Mouse (Mus musculus) right cerebral cortex, postnatal 4 days (tissue): ENCODE measurements around the gene A4gnt.
A peak's percentile ranks its signal among the peaks of the same experiment; 100 is the strongest.

Experiments
- DNase-seq: peaks from one replicate; pipeline ENCODE4 v3.0.0-alpha.2; 2022

Gene A4gnt

GRCm38 (mm10) chr9:99637227-99637626, 24.9 kb downstream of the A4gnt start:
- no peak for DNase-seq

GRCm38 (mm10) chr9:99637736-99638135, 25.4 kb downstream of the A4gnt start:
- DNase-seq: no peak

GRCm38 (mm10) chr9:99639957-99640356, 27.7 kb downstream of the A4gnt start:
- DNase-seq: no peak

GRCm38 (mm10) chr9:99645416-99645815, 33.1 kb downstream of the A4gnt start:
- DNase-seq: no peak

- no peak for DNase-seq
These were observed 33.8 kb downstream of the A4gnt start for GRCm38 (mm10) chr9:99646102-99646501.

GRCm38 (mm10) chr9:99660756-99661155, 48.5 kb downstream of the A4gnt start:
- no peak for DNase-seq

GRCm38 (mm10) chr9:99661606-99662166, 49.4 kb downstream of the A4gnt start:
- no peak for DNase-seq

GRCm38 (mm10) chr9:99662406-99662805, 50.1 kb downstream of the A4gnt start:
- DNase-seq: peak; percentile 78

GRCm38 (mm10) chr9:99662887-99663286, 50.6 kb downstream of the A4gnt start:
- DNase-seq: no peak

GRCm38 (mm10) chr9:99667596-99667995, 55.3 kb downstream of the A4gnt start:
- DNase-seq: no peak

GRCm38 (mm10) chr9:99671603-99672002, 59.3 kb downstream of the A4gnt start:
- no peak for DNase-seq
